Mouse (Mus musculus) embryonic facial prominence, embryonic 15.5 days (tissue): ENCODE data around the gene 2900026A02Rik. TPM values are rescaled to one million over a fixed set of nuclear protein-coding genes. Genes with fewer than 3 reads are reported as not detected.
"Not testable (repeated sequence)": the region's sequence is repeated elsewhere in the genome, so short reads cannot be mapped to it uniquely, and the experiment has no call there.

Experiments
- ATAC-seq: fragments of 200-750 bp; cut with Nextera tagmentation; 2 replicates; pipeline ENCODE4 v1.8.0; 2017; ENCODE audit warnings: low read depth, moderate TSS enrichment; ENCODE audit not compliant: insufficient number of reproducible peaks, low FRiP score, low TSS enrichment
- H3K27ac ChIP-seq: fragments of 300-500 bp; sonication (generic); replicated peaks from 2 replicates; pipeline ENCODE4 v1.5.1; 2015; ENCODE audit warnings: mild to moderate bottlenecking, inconsistent platforms
- H3K27me3 ChIP-seq: fragments of 300-500 bp; sonication (generic); 2 replicates; pipeline ENCODE4 v1.6.1; 2015; ENCODE audit warnings: inconsistent platforms
- H3K36me3 ChIP-seq: fragments of 300-500 bp; sonication (generic); 2 replicates; pipeline ENCODE4 v1.6.1; 2015; ENCODE audit warnings: mild to moderate bottlenecking, inconsistent platforms
- H3K4me1 ChIP-seq: fragments of 300-500 bp; sonication (generic); 2 replicates; pipeline ENCODE4 v1.6.1; 2015; ENCODE audit warnings: inconsistent platforms
- H3K4me2 ChIP-seq: fragments of 300-500 bp; sonication (generic); replicated peaks from 2 replicates; pipeline ENCODE4 v1.6.1; 2015; ENCODE audit warnings: mild to moderate bottlenecking, inconsistent platforms
- H3K4me3 ChIP-seq: fragments of 300-500 bp; sonication (generic); replicated peaks from 2 replicates; pipeline ENCODE4 v1.5.1; 2015; ENCODE audit warnings: mild to moderate bottlenecking, inconsistent platforms
- H3K9ac ChIP-seq: fragments of 300-500 bp; sonication (generic); 2 replicates; pipeline ENCODE4 v1.6.1; 2015; ENCODE audit warnings: inconsistent platforms
- H3K9me3 ChIP-seq: fragments of 300-500 bp; sonication (generic); replicated peaks from 2 replicates; pipeline ENCODE4 v1.6.1; 2016; ENCODE audit warnings: inconsistent platforms
- WGBS: fragments of 180-500 bp; shearing (Covaris S2); methylation state at CpG from one replicate; pipeline ENCODE4 v1.1.7; 2015; 5-methylcytosine and 5-hydroxymethylcytosine counted together
- polyA plus RNA-seq: library from polyadenylated mRNA; unstranded; fragments of >200 nt; fragmentation: Nextera tagmentation; extraction: Ambion mirVana; gene quantifications from 2 replicates; pipeline ENCODE4 v1.2.1, GENCODE M21; 2015

2900026A02Rik gene
- polyA plus RNA-seq, 1 experiment from 2014 or later: 14.2 TPM

- no peaks in the 10 kb centered on the region for H3K9me3 ChIP-seq
- WGBS: 64% methylated on average over 9 of the region's 9 CpGs
- no peak overlapping the region for H3K9ac ChIP-seq
- no peak for ATAC-seq
- peaks cover 63% of the 10 kb centered on the region for H3K4me1 ChIP-seq
- H3K27me3 ChIP-seq: no peaks in the 10 kb centered on the region
- H3K36me3 ChIP-seq: no peaks in the 10 kb centered on the region
- no peak overlapping the region for H3K4me2 ChIP-seq
- no peak overlapping the region for H3K4me3 ChIP-seq
- H3K27ac ChIP-seq: peak overlapping the region; percentile 44; the same call in 1 of the 2 replicates
These were observed 101.7 kb downstream of the 2900026A02Rik start for GRCm38 (mm10) chr5:113119291-113119690.

GRCm38 (mm10) chr5:113118695-113119094, 102.3 kb downstream of the 2900026A02Rik start:
- H3K36me3 ChIP-seq: no peaks in the 10 kb centered on the region
- no peak for ATAC-seq
- no peak overlapping the region for H3K9ac ChIP-seq
- no peak overlapping the region for H3K4me2 ChIP-seq
- WGBS: 34% methylated on average over 6 of the region's 6 CpGs
- H3K4me1 ChIP-seq: peaks cover 69% of the 10 kb centered on the region
- H3K9me3 ChIP-seq: no peaks in the 10 kb centered on the region
- no peaks in the 10 kb centered on the region for H3K27me3 ChIP-seq
- no peak overlapping the region for H3K27ac ChIP-seq
- no peak overlapping the region for H3K4me3 ChIP-seq

GRCm38 (mm10) chr5:113117361-113117760, 103.7 kb downstream of the 2900026A02Rik start:
- H3K9ac ChIP-seq: no peak overlapping the region
- 64% methylated on average over 5 of the region's 5 CpGs for WGBS
- peaks cover 74% of the 10 kb centered on the region for H3K4me1 ChIP-seq

GRCm38 (mm10) chr5:113115896-113116295, 105.1 kb downstream of the 2900026A02Rik start:
- H3K4me2 ChIP-seq: no peak overlapping the region
- 70% methylated on average over 10 of the region's 10 CpGs for WGBS
- no peak overlapping the region for H3K9ac ChIP-seq
- H3K36me3 ChIP-seq: no peaks in the 10 kb centered on the region
- no peak for ATAC-seq
- H3K9me3 ChIP-seq: no peaks in the 10 kb centered on the region
- H3K27me3 ChIP-seq: no peaks in the 10 kb centered on the region
- no peak overlapping the region for H3K4me3 ChIP-seq
- H3K27ac ChIP-seq: no peak overlapping the region
- H3K4me1 ChIP-seq: peaks cover 70% of the 10 kb centered on the region

More at GRCm38 (mm10) chr5:113117361-113117760, 103.7 kb downstream of the 2900026A02Rik start:
- H3K4me3 ChIP-seq: no peak overlapping the region
- H3K9me3 ChIP-seq: no peaks in the 10 kb centered on the region
- H3K4me2 ChIP-seq: no peak overlapping the region
- no peaks in the 10 kb centered on the region for H3K27me3 ChIP-seq
- no peak for ATAC-seq
- no peak overlapping the region for H3K27ac ChIP-seq
- no peaks in the 10 kb centered on the region for H3K36me3 ChIP-seq

- no peak overlapping the region for H3K4me2 ChIP-seq
- WGBS: 22% methylated on average over 20 of the region's 20 CpGs
- peak overlapping the region; percentile 83 for H3K27ac ChIP-seq
- peak; percentile 30; the same call in 1 of the 2 replicates for ATAC-seq
- H3K27me3 ChIP-seq: no peaks in the 10 kb centered on the region
- peaks cover 60% of the 10 kb centered on the region for H3K4me1 ChIP-seq
- H3K4me3 ChIP-seq: no peak overlapping the region
- no peaks in the 10 kb centered on the region for H3K36me3 ChIP-seq
- no peak overlapping the region for H3K9ac ChIP-seq
- no peaks in the 10 kb centered on the region for H3K9me3 ChIP-seq
These were observed 106.5 kb downstream of the 2900026A02Rik start for GRCm38 (mm10) chr5:113114264-113115225.

GRCm38 (mm10) chr5:113113120-113113519, 107.9 kb downstream of the 2900026A02Rik start:
- H3K9me3 ChIP-seq: no peaks in the 10 kb centered on the region
- H3K4me3 ChIP-seq: no peak overlapping the region
- H3K9ac ChIP-seq: no peak overlapping the region
- H3K4me1 ChIP-seq: peaks cover 50% of the 10 kb centered on the region
- no peak for ATAC-seq
- H3K27me3 ChIP-seq: no peaks in the 10 kb centered on the region
- H3K4me2 ChIP-seq: no peak overlapping the region
- H3K36me3 ChIP-seq: no peaks in the 10 kb centered on the region
- 0 out of 2 replicates have a peak overlapping the region, but pooled peaks have one; percentile 17 for H3K27ac ChIP-seq
- WGBS: 39% methylated on average over 5 of the region's 5 CpGs

GRCm38 (mm10) chr5:113111336-113111735, 109.7 kb downstream of the 2900026A02Rik start:
- Histone ChIP-seq H3K9ac (no peak overlapping the region), H3K36me3 (no peaks in the 10 kb centered on the region), H3K27ac (0 out of 2 replicates have a peak overlapping the region, but pooled peaks have one; percentile 12), H3K9me3 (no peaks in the 10 kb centered on the region), H3K4me3 (no peak overlapping the region), H3K4me1 (peaks cover 65% of the 10 kb centered on the region), H3K4me2 (no peak overlapping the region), H3K27me3 (no peaks in the 10 kb centered on the region)
- WGBS: 11% methylated on average over 4 of the region's 4 CpGs
- no peak for ATAC-seq

GRCm38 (mm10) chr5:113110929-113111328, 110.1 kb downstream of the 2900026A02Rik start:
- no peaks in the 10 kb centered on the region for H3K36me3 ChIP-seq
- no peak overlapping the region for H3K4me3 ChIP-seq
- no peak overlapping the region for H3K4me2 ChIP-seq
- H3K9ac ChIP-seq: no peak overlapping the region
- H3K27ac ChIP-seq: peak overlapping the region; percentile 63
- H3K4me1 ChIP-seq: peaks cover 62% of the 10 kb centered on the region
- 5% methylated on average over 1 of the region's 1 CpGs for WGBS
- no peaks in the 10 kb centered on the region for H3K27me3 ChIP-seq
- ATAC-seq: no peak
- no peaks in the 10 kb centered on the region for H3K9me3 ChIP-seq

GRCm38 (mm10) chr5:113109651-113110050, 111.4 kb downstream of the 2900026A02Rik start:
- not testable (repeated sequence) for H3K4me3 ChIP-seq, H3K4me2 ChIP-seq, H3K27me3 ChIP-seq, H3K9ac ChIP-seq, H3K9me3 ChIP-seq, ATAC-seq, H3K36me3 ChIP-seq, H3K27ac ChIP-seq
- 78% methylated on average over 2 of the region's 2 CpGs for WGBS
- peaks cover 55% of the 10 kb centered on the region for H3K4me1 ChIP-seq

- H3K27ac ChIP-seq: peak overlapping the region; percentile 51
- H3K9me3 ChIP-seq: no peaks in the 10 kb centered on the region
- no peak for ATAC-seq
- H3K4me3 ChIP-seq: no peak overlapping the region
- H3K4me1 ChIP-seq: peaks cover 41% of the 10 kb centered on the region
- H3K9ac ChIP-seq: no peak overlapping the region
- no peaks in the 10 kb centered on the region for H3K27me3 ChIP-seq
- no peaks in the 10 kb centered on the region for H3K36me3 ChIP-seq
- WGBS: 60% methylated on average over 11 of the region's 11 CpGs
- H3K4me2 ChIP-seq: no peak overlapping the region
These were observed 112.8 kb downstream of the 2900026A02Rik start for GRCm38 (mm10) chr5:113108165-113108764.

- no peak for ATAC-seq
- Histone ChIP-seq H3K9ac (no peak overlapping the region), H3K4me1 (peaks cover 35% of the 10 kb centered on the region), H3K27me3 (no peaks in the 10 kb centered on the region), H3K4me2 (no peak overlapping the region), H3K9me3 (no peaks in the 10 kb centered on the region), H3K4me3 (no peak overlapping the region), H3K36me3 (no peaks in the 10 kb centered on the region), H3K27ac (peak overlapping the region; percentile 51; the same call in 1 of the 2 replicates)
- 64% methylated on average over 3 of the region's 3 CpGs for WGBS
These were observed 113.3 kb downstream of the 2900026A02Rik start for GRCm38 (mm10) chr5:113107709-113108108.
